Mouse (Mus musculus): ENCODE measurements around the gene Gm7075.

- TF ChIP-seq POLR2A (IDR thresholded peaks at IDR 0.05; ENCODE audit: control insufficient read depth, low read depth, low read length) (no peak), CTCF (IDR thresholded peaks at IDR 0.05; ENCODE audit: control insufficient read depth, insufficient read depth, insufficient replicate concordance, low read depth, low read length) (no peak)
Observed at GRCm38 (mm10) chr10:63386991-63387390, 34.6 kb downstream of the Gm7075 start.
